Mouse (Mus musculus) hindbrain, embryonic 15.5 days (tissue): ENCODE data around the gene Tha1. TPM values are rescaled to one million over a fixed set of nuclear protein-coding genes. Genes with fewer than 3 reads are reported as not detected.

Experiments
- polyA plus RNA-seq: library from polyadenylated mRNA; unstranded; fragments of >200 nt; fragmentation: Nextera tagmentation; extraction: Ambion mirVana; gene quantifications from 2 replicates; pipeline ENCODE4 v1.2.1, GENCODE M21; 2015

Gene Tha1
- polyA plus RNA-seq, 1 experiment from 2014 or later: 3.7 TPM

Other genes starting within 250 kb of the Tha1 start
- gene Tnrc6c, start 219.2 kb downstream of the Tha1 start, polyA plus RNA-seq: 24.2 and 24.7 TPM in 2 replicates
- gene Tmc8, start 91.4 kb downstream of the Tha1 start, polyA plus RNA-seq: 0.77 and 0.83 TPM in 2 replicates
- gene Tmc6, start 91.3 kb downstream of the Tha1 start, polyA plus RNA-seq: 6.0 TPM in 2 replicates
- not detected in 2 replicates for gene 6030468B19Rik, start 75.8 kb downstream of the Tha1 start, polyA plus RNA-seq
- gene Gm20708, start 63.8 kb downstream of the Tha1 start, polyA plus RNA-seq: 0.93 and 1.6 TPM in 2 replicates
- gene Syngr2, start 63.8 kb downstream of the Tha1 start, polyA plus RNA-seq: 17.2 and 19.3 TPM in 2 replicates
- 6.9 and 7.2 TPM in 2 replicates for gene Afmid, start 47.6 kb downstream of the Tha1 start, polyA plus RNA-seq
- 22.9 and 24.3 TPM in 2 replicates for gene Tk1, start 47.4 kb downstream of the Tha1 start, polyA plus RNA-seq
- gene Birc5, start 24.2 kb downstream of the Tha1 start, polyA plus RNA-seq: 41.6 and 47.4 TPM in 2 replicates
- not detected in 2 replicates for gene Tmem235, start 12.7 kb downstream of the Tha1 start, polyA plus RNA-seq
- 7.8 and 9.2 TPM in 2 replicates for gene Socs3, start 96.6 kb upstream of the Tha1 start, polyA plus RNA-seq
- 59.4 and 63.7 TPM in 2 replicates for gene Pgs1, start 112.8 kb upstream of the Tha1 start, polyA plus RNA-seq